Mouse (Mus musculus): ENCODE measurements around the gene Vstm2l. TPM values are rescaled to one million over a fixed set of nuclear protein-coding genes. Genes with fewer than 3 reads are reported as not detected.

Vstm2l gene
- total and polyA plus RNA-seq, 2 experiments from 2014 or later, result not detected

- Histone ChIP-seq H3K4me3 (ENCODE audit: low read depth, low read length) (peak overlapping the region; percentile 45), H3K36me3 (replicated peaks; ENCODE audit: control insufficient read depth, insufficient read depth, low read length) (no peaks in the 10 kb centered on the region), H3K27ac (ENCODE audit: low read depth) (no peak overlapping the region), H3K4me2 (ENCODE audit: low read depth, low read length) (peak overlapping the region; percentile 79), H3K27me3 (ENCODE audit: control insufficient read depth, insufficient read depth, low read length) (peaks cover 42% of the 10 kb centered on the region), H3K4me1 (ENCODE audit: control insufficient read depth, insufficient read depth) (peaks cover 7% of the 10 kb centered on the region; the same call in 1 of the 2 replicates), H3K9me3 (replicated peaks; ENCODE audit: control insufficient read depth, low read length) (no peaks in the 10 kb centered on the region), H3K9ac (replicated peaks; ENCODE audit: low read depth, low read length) (no peak overlapping the region)
- WGBS, result 12% methylated on average over 37 of the region's 37 CpGs
- TF ChIP-seq CTCF (IDR thresholded peaks at IDR 0.05; ENCODE audit: low read depth) (no peak), EP300 (IDR thresholded peaks at IDR 0.05; ENCODE audit: low read depth) (no peak)
- ATAC-seq (ENCODE audit: insufficient read depth, low read depth) (peak; percentile 51; the same call in 1 of the 2 replicates), DNase-seq (ENCODE audit: low spot score) (no peak)
Observed at GRCm38 (mm10) chr2:157944156-157944893, 29.9 kb downstream of the Vstm2l start.

- H3K27ac ChIP-seq (ENCODE audit: low read depth), result no peak overlapping the region
- TF ChIP-seq EP300 (IDR thresholded peaks at IDR 0.05; ENCODE audit: low read depth), result no peak
- TF ChIP-seq CTCF (IDR thresholded peaks at IDR 0.05; ENCODE audit: low read depth), result no peak
- H3K4me3 ChIP-seq (ENCODE audit: low read depth, low read length), result no peak overlapping the region
- H3K9ac ChIP-seq (replicated peaks; ENCODE audit: low read depth, low read length), result no peak overlapping the region
- no peaks in the 10 kb centered on the region for H3K9me3 ChIP-seq (replicated peaks; ENCODE audit: control insufficient read depth, low read length)
- no peaks in the 10 kb centered on the region for H3K4me1 ChIP-seq (ENCODE audit: control insufficient read depth, insufficient read depth)
- WGBS, result 60% methylated on average over 5 of the region's 5 CpGs
- no peak overlapping the region for H3K4me2 ChIP-seq (ENCODE audit: low read depth, low read length)
- no peak for ATAC-seq (ENCODE audit: insufficient read depth, low read depth)
- no peak for DNase-seq (ENCODE audit: low spot score)
- H3K36me3 ChIP-seq (replicated peaks; ENCODE audit: control insufficient read depth, insufficient read depth, low read length), result no peaks in the 10 kb centered on the region
- H3K27me3 ChIP-seq (ENCODE audit: control insufficient read depth, insufficient read depth, low read length), result no peaks in the 10 kb centered on the region
Observed at GRCm38 (mm10) chr2:157953978-157954377, 39.5 kb downstream of the Vstm2l start.

GRCm38 (mm10) chr2:157957707-157958108, 43.3 kb downstream of the Vstm2l start:
- H3K9me3 ChIP-seq (replicated peaks; ENCODE audit: control insufficient read depth, low read length), result no peaks in the 10 kb centered on the region
- TF ChIP-seq EP300 (IDR thresholded peaks at IDR 0.05; ENCODE audit: low read depth) (no peak), CTCF (IDR thresholded peaks at IDR 0.05; ENCODE audit: low read depth) (no peak)
- H3K36me3 ChIP-seq (replicated peaks; ENCODE audit: control insufficient read depth, insufficient read depth, low read length), result no peaks in the 10 kb centered on the region
- ATAC-seq (ENCODE audit: insufficient read depth, low read depth) (no peak), DNase-seq (ENCODE audit: low spot score) (no peak)
- no peak overlapping the region for H3K4me2 ChIP-seq (ENCODE audit: low read depth, low read length)
- no peak overlapping the region for H3K27ac ChIP-seq (ENCODE audit: low read depth)
- H3K27me3 ChIP-seq (ENCODE audit: control insufficient read depth, insufficient read depth, low read length), result no peaks in the 10 kb centered on the region
- H3K9ac ChIP-seq (replicated peaks; ENCODE audit: low read depth, low read length), result no peak overlapping the region
- H3K4me1 ChIP-seq (ENCODE audit: control insufficient read depth, insufficient read depth), result no peaks in the 10 kb centered on the region
- H3K4me3 ChIP-seq (ENCODE audit: low read depth, low read length), result no peak overlapping the region
- WGBS, result 9% methylated on average over 2 of the region's 2 CpGs

GRCm38 (mm10) chr2:157967856-157968255, 53.4 kb downstream of the Vstm2l start:
- no peak overlapping the region for H3K4me3 ChIP-seq (ENCODE audit: low read depth, low read length)
- H3K9me3 ChIP-seq (replicated peaks; ENCODE audit: control insufficient read depth, low read length), result no peaks in the 10 kb centered on the region
- H3K27ac ChIP-seq (ENCODE audit: low read depth), result no peak overlapping the region
- ATAC-seq (ENCODE audit: insufficient read depth, low read depth) (no peak), DNase-seq (ENCODE audit: low spot score) (no peak)
- H3K9ac ChIP-seq (replicated peaks; ENCODE audit: low read depth, low read length), result no peak overlapping the region
- 0 out of 2 replicates have a peak, but pooled peaks cover 3% of the 10 kb centered on the region for H3K27me3 ChIP-seq (ENCODE audit: control insufficient read depth, insufficient read depth, low read length)
- TF ChIP-seq EP300 (IDR thresholded peaks at IDR 0.05; ENCODE audit: low read depth), result no peak
- no peaks in the 10 kb centered on the region for H3K4me1 ChIP-seq (ENCODE audit: control insufficient read depth, insufficient read depth)
- H3K4me2 ChIP-seq (ENCODE audit: low read depth, low read length), result no peak overlapping the region
- H3K36me3 ChIP-seq (replicated peaks; ENCODE audit: control insufficient read depth, insufficient read depth, low read length), result no peaks in the 10 kb centered on the region
- 9% methylated on average over 3 of the region's 3 CpGs for WGBS

- H3K27ac ChIP-seq (ENCODE audit: low read depth), result no peak overlapping the region
- TF ChIP-seq CTCF (IDR thresholded peaks at IDR 0.05; ENCODE audit: low read depth) (no peak), EP300 (IDR thresholded peaks at IDR 0.05; ENCODE audit: low read depth) (no peak)
- no peaks in the 10 kb centered on the region for H3K36me3 ChIP-seq (replicated peaks; ENCODE audit: control insufficient read depth, insufficient read depth, low read length)
- H3K4me1 ChIP-seq (ENCODE audit: control insufficient read depth, insufficient read depth), result no peaks in the 10 kb centered on the region
- no peak overlapping the region for H3K9ac ChIP-seq (replicated peaks; ENCODE audit: low read depth, low read length)
- DNase-seq (ENCODE audit: low spot score) (no peak), ATAC-seq (ENCODE audit: insufficient read depth, low read depth) (no peak)
- H3K4me2 ChIP-seq (ENCODE audit: low read depth, low read length), result no peak overlapping the region
- no peak overlapping the region for H3K4me3 ChIP-seq (ENCODE audit: low read depth, low read length)
- H3K27me3 ChIP-seq (ENCODE audit: control insufficient read depth, insufficient read depth, low read length), result peaks cover 9% of the 10 kb centered on the region
- WGBS, result 62% methylated on average over 6 of the region's 6 CpGs
- H3K9me3 ChIP-seq (replicated peaks; ENCODE audit: control insufficient read depth, low read length), result no peaks in the 10 kb centered on the region
Observed at GRCm38 (mm10) chr2:157970124-157970523, 55.7 kb downstream of the Vstm2l start.

- H3K4me2 ChIP-seq (ENCODE audit: low read depth, low read length), result no peak overlapping the region
- H3K4me1 ChIP-seq (ENCODE audit: control insufficient read depth, insufficient read depth), result no peaks in the 10 kb centered on the region
- ATAC-seq (ENCODE audit: insufficient read depth, low read depth), result no peak
- 4% methylated on average over 3 of the region's 3 CpGs for WGBS
- no peak overlapping the region for H3K9ac ChIP-seq (replicated peaks; ENCODE audit: low read depth, low read length)
- peak; percentile 20 for DNase-seq (ENCODE audit: low spot score)
- peaks cover 15% of the 10 kb centered on the region for H3K27me3 ChIP-seq (ENCODE audit: control insufficient read depth, insufficient read depth, low read length)
- no peak overlapping the region for H3K4me3 ChIP-seq (ENCODE audit: low read depth, low read length)
- H3K27ac ChIP-seq (ENCODE audit: low read depth), result no peak overlapping the region
- no peaks in the 10 kb centered on the region for H3K36me3 ChIP-seq (replicated peaks; ENCODE audit: control insufficient read depth, insufficient read depth, low read length)
- no peak for TF ChIP-seq CTCF (IDR thresholded peaks at IDR 0.05; ENCODE audit: low read depth)
- no peak for TF ChIP-seq EP300 (IDR thresholded peaks at IDR 0.05; ENCODE audit: low read depth)
- H3K9me3 ChIP-seq (replicated peaks; ENCODE audit: control insufficient read depth, low read length), result no peaks in the 10 kb centered on the region
Observed at GRCm38 (mm10) chr2:157970669-157971068, 56.2 kb downstream of the Vstm2l start.

All from heart, postnatal 0 days (tissue).